Mouse (Mus musculus) embryonic facial prominence, embryonic 15.5 days (tissue): ENCODE measurements around the gene Spag9. TPM values are rescaled to one million over a fixed set of nuclear protein-coding genes. Genes with fewer than 3 reads are reported as not detected.
"Not testable (repeated sequence)": the region's sequence is repeated elsewhere in the genome, so short reads cannot be mapped to it uniquely, and the experiment has no call there.

Source experiments
- ATAC-seq: fragments of 200-750 bp; cut with Nextera tagmentation; 2 replicates; pipeline ENCODE4 v1.8.0; 2017; ENCODE audit warnings: low read depth, moderate TSS enrichment; ENCODE audit not compliant: insufficient number of reproducible peaks, low FRiP score, low TSS enrichment
- H3K27ac ChIP-seq: fragments of 300-500 bp; sonication (generic); replicated peaks from 2 replicates; pipeline ENCODE4 v1.5.1; 2015; ENCODE audit warnings: mild to moderate bottlenecking, inconsistent platforms
- H3K27me3 ChIP-seq: fragments of 300-500 bp; sonication (generic); 2 replicates; pipeline ENCODE4 v1.6.1; 2015; ENCODE audit warnings: inconsistent platforms
- H3K36me3 ChIP-seq: fragments of 300-500 bp; sonication (generic); 2 replicates; pipeline ENCODE4 v1.6.1; 2015; ENCODE audit warnings: mild to moderate bottlenecking, inconsistent platforms
- H3K4me1 ChIP-seq: fragments of 300-500 bp; sonication (generic); 2 replicates; pipeline ENCODE4 v1.6.1; 2015; ENCODE audit warnings: inconsistent platforms
- H3K4me2 ChIP-seq: fragments of 300-500 bp; sonication (generic); replicated peaks from 2 replicates; pipeline ENCODE4 v1.6.1; 2015; ENCODE audit warnings: mild to moderate bottlenecking, inconsistent platforms
- H3K4me3 ChIP-seq: fragments of 300-500 bp; sonication (generic); replicated peaks from 2 replicates; pipeline ENCODE4 v1.5.1; 2015; ENCODE audit warnings: mild to moderate bottlenecking, inconsistent platforms
- H3K9ac ChIP-seq: fragments of 300-500 bp; sonication (generic); 2 replicates; pipeline ENCODE4 v1.6.1; 2015; ENCODE audit warnings: inconsistent platforms
- H3K9me3 ChIP-seq: fragments of 300-500 bp; sonication (generic); replicated peaks from 2 replicates; pipeline ENCODE4 v1.6.1; 2016; ENCODE audit warnings: inconsistent platforms
- WGBS: fragments of 180-500 bp; shearing (Covaris S2); methylation state at CpG from one replicate; pipeline ENCODE4 v1.1.7; 2015; 5-methylcytosine and 5-hydroxymethylcytosine counted together
- polyA plus RNA-seq: library from polyadenylated mRNA; unstranded; fragments of >200 nt; fragmentation: Nextera tagmentation; extraction: Ambion mirVana; gene quantifications from 2 replicates; pipeline ENCODE4 v1.2.1, GENCODE M21; 2015

The Spag9 gene
- polyA plus RNA-seq, 1 experiment from 2014 or later = 43.4 TPM

GRCm38 (mm10) chr11:94020403-94020802, 24.5 kb downstream of the Spag9 start:
- Histone ChIP-seq H3K27me3 (no peaks in the 10 kb centered on the region), H3K4me3 (no peak overlapping the region), H3K4me1 (no peaks in the 10 kb centered on the region), H3K27ac (no peak overlapping the region), H3K9me3 (no peaks in the 10 kb centered on the region), H3K4me2 (no peak overlapping the region), H3K36me3 (peaks cover 15% of the 10 kb centered on the region), H3K9ac (no peak overlapping the region)
- WGBS = 83% methylated on average over 6 of the region's 6 CpGs
- no peak for ATAC-seq

- H3K4me3 ChIP-seq = no peak overlapping the region
- no peaks in the 10 kb centered on the region for H3K27me3 ChIP-seq
- H3K4me1 ChIP-seq = no peaks in the 10 kb centered on the region
- H3K9me3 ChIP-seq = no peaks in the 10 kb centered on the region
- no peak overlapping the region for H3K4me2 ChIP-seq
- 91% methylated on average over 4 of the region's 4 CpGs for whole genome bisulfite sequencing
- no peak for ATAC-seq
- no peaks in the 10 kb centered on the region for H3K36me3 ChIP-seq
- no peak overlapping the region for H3K27ac ChIP-seq
- H3K9ac ChIP-seq = no peak overlapping the region
Observed at GRCm38 (mm10) chr11:94026289-94026688, 30.4 kb downstream of the Spag9 start.

DNA sequence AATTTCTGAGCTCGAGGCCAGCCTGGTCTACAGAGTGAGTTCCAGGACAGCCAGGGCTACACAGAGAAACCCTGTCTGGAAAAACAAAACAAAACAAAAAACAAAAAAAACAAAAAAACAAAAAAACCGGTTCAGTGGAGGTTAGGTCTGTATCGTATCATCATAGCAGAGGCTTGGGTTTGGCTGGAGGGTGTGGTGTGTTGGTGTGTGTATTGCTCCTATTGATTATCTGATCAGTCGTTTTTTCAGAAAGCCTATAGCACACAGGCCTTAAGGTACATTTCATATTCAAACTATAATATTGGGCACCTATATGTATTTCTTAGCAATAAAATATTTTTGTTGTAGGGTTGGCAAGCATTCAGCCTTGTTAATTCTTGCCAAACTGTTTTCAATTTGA, 36.2 kb downstream of the Spag9 start:
- no peak for ATAC-seq
- H3K9me3 ChIP-seq = no peaks in the 10 kb centered on the region
- no peaks in the 10 kb centered on the region for H3K4me1 ChIP-seq
- 84% methylated on average over 4 of the region's 4 CpGs for WGBS
- no peak overlapping the region for H3K27ac ChIP-seq
- H3K36me3 ChIP-seq = no peaks in the 10 kb centered on the region
- no peaks in the 10 kb centered on the region for H3K27me3 ChIP-seq
- no peak overlapping the region for H3K4me2 ChIP-seq
- no peak overlapping the region for H3K4me3 ChIP-seq
- H3K9ac ChIP-seq = no peak overlapping the region

DNA sequence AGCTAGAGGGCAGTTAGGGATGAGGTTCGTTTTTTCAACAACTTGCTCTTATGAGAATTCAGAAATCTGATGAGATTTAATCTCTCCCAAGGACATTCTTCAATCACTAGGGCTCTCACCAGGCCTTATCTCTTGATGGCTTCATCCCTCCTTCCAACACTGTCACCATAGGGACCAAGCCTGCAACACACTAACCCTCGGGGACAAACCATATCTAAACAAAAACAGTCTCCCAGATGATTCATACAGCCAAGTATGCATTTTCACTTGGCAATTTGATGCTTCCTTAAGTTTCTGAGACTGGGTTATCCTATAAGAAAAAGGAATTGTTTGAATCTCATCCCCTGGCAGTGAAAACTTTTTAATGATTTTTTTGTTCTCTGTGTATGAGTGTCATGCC, 37.1 kb downstream of the Spag9 start:
- WGBS = 49% methylated on average over 2 of the region's 2 CpGs

GRCm38 (mm10) chr11:94035974-94036373, 40.1 kb downstream of the Spag9 start:
- no peak overlapping the region for H3K4me3 ChIP-seq
- no peaks in the 10 kb centered on the region for H3K27me3 ChIP-seq
- ATAC-seq = no peak
- no peaks in the 10 kb centered on the region for H3K4me1 ChIP-seq
- no peaks in the 10 kb centered on the region for H3K36me3 ChIP-seq
- no peak overlapping the region for H3K27ac ChIP-seq
- no peak overlapping the region for H3K9ac ChIP-seq
- WGBS = 35% methylated on average over 2 of the region's 2 CpGs
- H3K9me3 ChIP-seq = no peaks in the 10 kb centered on the region
- no peak overlapping the region for H3K4me2 ChIP-seq

More for the DNA sequence above, 37.1 kb downstream of the Spag9 start:
- Histone ChIP-seq H3K27me3 (no peaks in the 10 kb centered on the region), H3K4me2 (no peak overlapping the region), H3K4me3 (no peak overlapping the region), H3K4me1 (no peaks in the 10 kb centered on the region), H3K9ac (no peak overlapping the region), H3K9me3 (no peaks in the 10 kb centered on the region), H3K27ac (peak overlapping the region; percentile 22; the same call in 1 of the 2 replicates), H3K36me3 (no peaks in the 10 kb centered on the region)
- no peak for ATAC-seq

DNA sequence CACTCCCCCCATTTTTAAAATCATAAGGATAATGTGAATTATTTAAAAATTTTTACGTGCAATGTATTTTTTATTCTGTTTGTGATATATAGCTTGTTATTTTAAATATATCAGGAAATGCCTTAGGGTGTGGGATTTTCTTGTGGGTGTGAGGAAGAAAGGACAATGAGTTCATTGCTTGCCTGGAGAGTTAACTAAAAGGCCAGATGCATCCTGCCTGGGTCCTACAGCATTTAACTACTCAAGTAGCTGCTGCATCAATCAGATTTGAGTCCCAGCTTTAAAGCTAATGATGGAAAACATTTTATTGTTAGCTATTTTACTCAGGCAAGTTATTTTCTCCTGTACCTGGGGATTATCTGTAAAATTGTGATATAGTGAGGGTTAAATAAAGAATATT, 45.6 kb downstream of the Spag9 start:
- no peaks in the 10 kb centered on the region for H3K27me3 ChIP-seq
- 68% methylated on average over 1 of the region's 1 CpGs for WGBS
- H3K4me3 ChIP-seq = no peak overlapping the region
- ATAC-seq = no peak
- no peaks in the 10 kb centered on the region for H3K4me1 ChIP-seq
- no peak overlapping the region for H3K9ac ChIP-seq
- no peak overlapping the region for H3K4me2 ChIP-seq
- H3K9me3 ChIP-seq = no peaks in the 10 kb centered on the region
- no peak overlapping the region for H3K27ac ChIP-seq
- no peaks in the 10 kb centered on the region for H3K36me3 ChIP-seq

GRCm38 (mm10) chr11:94042301-94042700, 46.4 kb downstream of the Spag9 start:
- H3K4me2 ChIP-seq, H3K9ac ChIP-seq, H3K4me3 ChIP-seq, H3K9me3 ChIP-seq, H3K27me3 ChIP-seq, ATAC-seq, H3K27ac ChIP-seq, H3K4me1 ChIP-seq, H3K36me3 ChIP-seq: not testable (repeated sequence)
- 89% methylated on average over 1 of the region's 1 CpGs for WGBS

- no peaks in the 10 kb centered on the region for H3K9me3 ChIP-seq
- peak overlapping the region; percentile 68 for H3K27ac ChIP-seq
- 5% methylated on average over 22 of the region's 22 CpGs for WGBS
- peak; percentile 93 for ATAC-seq
- H3K4me3 ChIP-seq = peak overlapping the region; percentile 48
- H3K9ac ChIP-seq = peak overlapping the region; percentile 4; the same call in 1 of the 2 replicates
- H3K4me1 ChIP-seq = no peaks in the 10 kb centered on the region
- peak overlapping the region; percentile 48 for H3K4me2 ChIP-seq
- H3K36me3 ChIP-seq = peaks cover 5% of the 10 kb centered on the region; the same call in 1 of the 2 replicates
- no peaks in the 10 kb centered on the region for H3K27me3 ChIP-seq
Observed at GRCm38 (mm10) chr11:94043998-94044985, 48.4 kb downstream of the Spag9 start.

GRCm38 (mm10) chr11:94045016-94045415, 49.1 kb downstream of the Spag9 start:
- Histone ChIP-seq H3K9me3 (no peaks in the 10 kb centered on the region), H3K4me3 (peak overlapping the region; percentile 29), H3K9ac (no peak overlapping the region), H3K4me1 (no peaks in the 10 kb centered on the region), H3K27me3 (no peaks in the 10 kb centered on the region), H3K27ac (no peak overlapping the region), H3K4me2 (peak overlapping the region; percentile 48), H3K36me3 (peaks cover 11% of the 10 kb centered on the region)
- whole genome bisulfite sequencing = 12% methylated on average over 4 of the region's 4 CpGs
- ATAC-seq = no peak

DNA sequence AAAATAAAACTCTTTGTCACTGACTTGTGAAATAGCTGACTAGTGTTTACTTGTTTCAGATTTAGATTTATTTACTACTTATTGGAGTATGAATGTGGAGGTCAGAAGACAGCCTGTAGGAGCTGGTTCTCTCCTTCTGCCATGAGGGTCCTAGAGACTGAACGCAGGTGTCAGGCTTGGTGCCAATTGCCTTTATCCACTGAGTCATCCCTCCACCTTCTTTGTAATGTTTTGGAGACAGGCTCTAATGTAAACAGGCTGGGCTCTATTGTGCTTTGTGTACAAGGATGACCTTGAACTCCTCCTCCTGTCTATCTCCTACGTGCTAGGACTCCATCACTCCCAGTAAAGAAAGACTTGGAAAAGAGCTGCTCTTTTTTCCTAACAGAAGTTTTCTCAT, 51.4 kb downstream of the Spag9 start:
- H3K9me3 ChIP-seq = no peaks in the 10 kb centered on the region
- no peak overlapping the region for H3K9ac ChIP-seq
- no peak overlapping the region for H3K27ac ChIP-seq
- ATAC-seq = no peak
- WGBS = 67% methylated on average over 2 of the region's 2 CpGs
- H3K27me3 ChIP-seq = no peaks in the 10 kb centered on the region
- no peak overlapping the region for H3K4me3 ChIP-seq
- H3K4me1 ChIP-seq = no peaks in the 10 kb centered on the region
- H3K4me2 ChIP-seq = no peak overlapping the region
- peaks cover 11% of the 10 kb centered on the region for H3K36me3 ChIP-seq

GRCm38 (mm10) chr11:94054176-94054575, 58.3 kb downstream of the Spag9 start:
- Histone ChIP-seq H3K4me2 (no peak overlapping the region), H3K27me3 (no peaks in the 10 kb centered on the region), H3K4me1 (no peaks in the 10 kb centered on the region), H3K27ac (no peak overlapping the region), H3K4me3 (no peak overlapping the region), H3K9ac (no peak overlapping the region), H3K9me3 (no peaks in the 10 kb centered on the region), H3K36me3 (peaks cover 17% of the 10 kb centered on the region)
- no peak for ATAC-seq
- WGBS = 88% methylated on average over 3 of the region's 3 CpGs
